Mouse (Mus musculus) embryonic facial prominence, embryonic 12.5 days (tissue): ENCODE measurements around the gene Fam98b. TPM values are rescaled to one million over a fixed set of nuclear protein-coding genes. Genes with fewer than 3 reads are reported as not detected.

Experiments
- ATAC-seq: fragments of 200-750 bp; cut with Nextera tagmentation; 2 replicates; pipeline ENCODE4 v1.8.0; 2017; ENCODE audit not compliant: insufficient number of reproducible peaks, insufficient read depth, low FRiP score, low TSS enrichment
- H3K27ac ChIP-seq: fragments of 300-500 bp; sonication (generic); 2 replicates; pipeline ENCODE4 v1.5.1; 2016; ENCODE audit warnings: mild to moderate bottlenecking
- H3K27me3 ChIP-seq: fragments of 300-500 bp; sonication (generic); 2 replicates; pipeline ENCODE4 v1.6.1; 2016; ENCODE audit warnings: mild to moderate bottlenecking, moderate library complexity
- H3K36me3 ChIP-seq: fragments of 300-500 bp; sonication (generic); 2 replicates; pipeline ENCODE4 v1.6.1; 2016; ENCODE audit warnings: mild to moderate bottlenecking
- H3K4me1 ChIP-seq: fragments of 300-500 bp; sonication (generic); 2 replicates; pipeline ENCODE4 v1.6.1; 2016
- H3K4me2 ChIP-seq: fragments of 300-500 bp; sonication (generic); replicated peaks from 2 replicates; pipeline ENCODE4 v1.6.1; 2016; ENCODE audit warnings: mild to moderate bottlenecking, moderate library complexity
- H3K4me3 ChIP-seq: fragments of 300-500 bp; sonication (generic); 2 replicates; pipeline ENCODE4 v1.5.1; 2016; ENCODE audit warnings: mild to moderate bottlenecking
- H3K9ac ChIP-seq: fragments of 300-500 bp; sonication (generic); 2 replicates; pipeline ENCODE4 v1.6.1; 2016; ENCODE audit warnings: mild to moderate bottlenecking, moderate library complexity
- H3K9me3 ChIP-seq: fragments of 300-500 bp; sonication (generic); 2 replicates; pipeline ENCODE4 v1.6.1; 2016; ENCODE audit warnings: mild to moderate bottlenecking, moderate library complexity
- WGBS: fragments of 180-500 bp; shearing (Covaris S2); methylation state at CpG from one replicate; pipeline ENCODE4 v1.1.7; 2016; 5-methylcytosine and 5-hydroxymethylcytosine counted together
- polyA plus RNA-seq: library from polyadenylated mRNA; unstranded; fragments of >200 nt; fragmentation: Nextera tagmentation; extraction: Ambion mirVana; gene quantifications from 2 replicates; pipeline ENCODE4 v1.2.1, GENCODE M21; 2016

The Fam98b gene
- 16.7 and 18.0 TPM in 2 replicates for polyA plus RNA-seq

DNA sequence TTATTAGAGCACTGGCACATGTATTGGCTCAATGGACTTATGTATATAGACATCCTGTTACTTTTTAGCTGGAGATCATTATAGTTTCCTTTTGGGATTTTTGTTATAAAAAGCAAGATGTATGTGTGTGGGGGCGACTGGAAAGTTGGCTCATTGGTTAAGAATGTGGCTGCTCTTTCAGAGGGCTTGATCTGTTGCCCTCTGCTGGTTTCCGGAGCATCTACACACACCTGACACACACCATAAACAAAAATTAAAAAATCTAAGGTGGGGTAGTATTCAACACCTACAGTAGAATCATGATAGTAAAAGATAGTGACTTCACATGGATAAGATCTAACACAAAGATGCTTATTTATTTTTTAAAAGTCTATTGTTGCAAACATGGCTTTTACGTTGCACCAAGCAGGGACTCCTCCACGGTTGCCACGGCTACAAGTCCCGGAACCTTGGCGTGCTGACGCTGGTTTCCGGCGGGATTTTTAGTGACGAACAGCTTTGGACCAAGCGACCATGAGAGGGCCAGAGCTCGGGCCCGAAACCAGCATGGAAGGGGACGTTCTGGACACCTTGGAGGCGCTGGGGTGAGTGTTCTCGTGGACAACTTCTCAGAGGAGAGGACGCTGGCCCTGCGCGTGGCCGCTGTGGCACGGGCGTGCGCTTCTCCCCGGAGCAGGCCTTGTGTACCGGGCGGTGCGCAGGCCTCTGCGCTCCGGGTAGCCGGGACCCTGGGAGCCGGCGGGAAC lies at the start of gene Fam98b:
Gene Fam98b, plus strand, starts transcription at position 485 of the 746 bp plus-strand sequence.
- WGBS = under 1% methylated on average over 33 of the region's 33 CpGs
- peak within 1 kb of the TSS; percentile 92 for H3K9ac ChIP-seq
- peak within 1 kb of the TSS; percentile 84 for H3K27ac ChIP-seq
- H3K36me3 ChIP-seq = no peaks in the 10 kb centered on the region
- H3K9me3 ChIP-seq = no peaks in the 10 kb centered on the region
- peak within 1 kb of the TSS; percentile 86 for H3K4me3 ChIP-seq
- H3K4me1 ChIP-seq = peaks cover 11% of the 10 kb centered on the region; the same call in 1 of the 2 replicates
- peak; percentile 88 for ATAC-seq
- no peaks in the 10 kb centered on the region for H3K27me3 ChIP-seq
- peak within 1 kb of the TSS; percentile 71 for H3K4me2 ChIP-seq

DNA sequence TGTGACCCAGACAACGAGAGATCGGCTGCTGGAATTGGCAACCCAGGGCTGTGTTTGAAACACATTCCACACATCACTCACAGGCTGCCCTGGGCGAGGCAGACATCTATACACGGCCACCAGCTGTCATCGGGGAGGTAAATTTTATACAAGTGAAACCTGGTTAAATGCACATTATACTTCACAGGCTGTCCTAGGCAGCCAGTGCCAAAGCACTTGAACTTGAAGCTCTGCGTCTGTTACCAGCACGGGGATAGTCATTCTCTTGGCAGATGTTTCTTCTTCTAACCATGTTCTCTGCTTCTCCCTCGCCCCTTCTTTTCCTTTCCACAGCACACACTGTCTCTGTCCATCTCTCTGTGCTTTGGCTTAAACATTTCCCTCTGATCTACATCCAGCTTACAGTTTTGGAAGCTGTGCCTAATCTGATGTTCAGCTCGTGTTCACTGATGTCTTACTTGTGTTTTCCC lies 48.6 kb upstream of the Fam98b start:
- Histone ChIP-seq H3K9me3 (no peaks in the 10 kb centered on the region), H3K27ac (no peak overlapping the region), H3K36me3 (no peaks in the 10 kb centered on the region), H3K4me1 (no peaks in the 10 kb centered on the region), H3K9ac (no peak overlapping the region), H3K4me3 (no peak overlapping the region), H3K4me2 (no peak overlapping the region), H3K27me3 (no peaks in the 10 kb centered on the region)
- whole genome bisulfite sequencing = 52% methylated on average over 9 of the region's 9 CpGs
- no peak for ATAC-seq

DNA sequence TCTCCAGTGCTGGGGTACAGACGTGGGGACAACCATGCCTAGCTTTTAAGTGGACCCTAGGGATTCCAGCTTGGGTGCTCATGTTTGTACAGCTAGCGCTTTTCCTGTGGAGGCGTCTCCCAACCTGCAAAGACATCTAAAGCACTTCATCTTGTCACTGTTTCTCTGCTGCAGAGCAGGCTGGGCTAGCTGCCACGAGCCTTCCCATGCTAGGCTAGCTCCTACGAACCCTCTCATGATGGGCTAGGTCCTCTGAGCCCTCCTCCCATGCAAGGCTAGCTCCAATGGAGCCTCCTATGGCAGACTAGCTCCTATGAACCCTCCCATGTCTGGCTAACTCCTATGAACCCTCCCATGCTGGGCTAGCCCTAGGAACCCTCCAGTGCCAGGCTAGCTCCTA lies 46.2 kb upstream of the Fam98b start:
- Histone ChIP-seq H3K36me3 (no peaks in the 10 kb centered on the region; the same call in 1 of the 2 replicates), H3K9ac (no peak overlapping the region), H3K4me2 (no peak overlapping the region), H3K4me3 (no peak overlapping the region), H3K27ac (no peak overlapping the region), H3K27me3 (no peaks in the 10 kb centered on the region), H3K9me3 (no peaks in the 10 kb centered on the region), H3K4me1 (no peaks in the 10 kb centered on the region)
- ATAC-seq = no peak
- 80% methylated on average over 5 of the region's 5 CpGs for WGBS

DNA sequence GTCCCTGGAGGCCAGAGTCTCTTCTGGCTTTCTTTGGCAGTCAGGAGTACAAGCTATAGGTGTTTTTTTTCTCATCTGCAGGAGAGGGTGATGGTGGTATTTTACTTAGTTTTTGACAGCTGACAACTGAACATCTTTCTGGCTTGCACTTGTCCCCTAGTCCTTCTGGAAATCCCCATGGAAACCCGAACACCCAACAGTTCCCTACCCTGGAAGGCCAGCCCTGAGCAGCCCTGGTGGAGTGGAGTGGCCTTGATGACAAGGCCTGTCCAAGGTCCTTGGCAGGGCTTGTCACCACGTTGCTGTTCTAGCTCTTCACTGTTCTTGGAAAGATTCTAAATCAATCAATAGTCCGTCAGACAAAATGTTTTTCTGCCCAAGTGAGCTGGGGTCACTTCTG lies 45.0 kb upstream of the Fam98b start:
- Histone ChIP-seq H3K9me3 (no peaks in the 10 kb centered on the region), H3K4me1 (0 out of 2 replicates have a peak, but pooled peaks cover 2% of the 10 kb centered on the region), H3K9ac (no peak overlapping the region), H3K4me2 (no peak overlapping the region), H3K27me3 (no peaks in the 10 kb centered on the region), H3K36me3 (no peaks in the 10 kb centered on the region; the same call in 1 of the 2 replicates), H3K4me3 (no peak overlapping the region), H3K27ac (no peak overlapping the region)
- 72% methylated on average over 3 of the region's 3 CpGs for WGBS
- ATAC-seq = no peak

DNA sequence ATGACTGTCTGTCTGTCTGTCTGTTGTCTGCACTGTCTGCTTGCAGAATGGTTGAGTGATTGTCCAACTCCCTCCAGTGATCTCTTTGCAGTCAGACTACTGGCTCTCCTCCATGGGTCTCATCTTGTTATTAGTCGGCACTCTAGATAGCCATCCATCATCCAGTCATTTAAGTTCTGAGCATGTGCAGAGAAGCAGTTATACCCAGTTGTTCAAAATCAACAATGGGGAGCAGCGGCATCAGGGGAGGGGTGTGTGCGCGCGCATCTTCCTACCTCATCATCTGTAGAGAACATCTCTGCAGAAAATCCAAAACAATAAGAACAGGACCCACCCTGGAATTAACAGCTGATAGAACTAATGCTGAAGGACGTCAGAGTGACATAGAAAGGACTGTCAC lies 44.5 kb upstream of the Fam98b start:
- Histone ChIP-seq H3K4me1 (0 out of 2 replicates have a peak, but pooled peaks cover 4% of the 10 kb centered on the region), H3K4me2 (no peak overlapping the region), H3K9ac (no peak overlapping the region), H3K9me3 (no peaks in the 10 kb centered on the region), H3K36me3 (no peaks in the 10 kb centered on the region; the same call in 1 of the 2 replicates), H3K4me3 (no peak overlapping the region), H3K27ac (no peak overlapping the region), H3K27me3 (no peaks in the 10 kb centered on the region)
- no peak for ATAC-seq
- 88% methylated on average over 6 of the region's 6 CpGs for WGBS

DNA sequence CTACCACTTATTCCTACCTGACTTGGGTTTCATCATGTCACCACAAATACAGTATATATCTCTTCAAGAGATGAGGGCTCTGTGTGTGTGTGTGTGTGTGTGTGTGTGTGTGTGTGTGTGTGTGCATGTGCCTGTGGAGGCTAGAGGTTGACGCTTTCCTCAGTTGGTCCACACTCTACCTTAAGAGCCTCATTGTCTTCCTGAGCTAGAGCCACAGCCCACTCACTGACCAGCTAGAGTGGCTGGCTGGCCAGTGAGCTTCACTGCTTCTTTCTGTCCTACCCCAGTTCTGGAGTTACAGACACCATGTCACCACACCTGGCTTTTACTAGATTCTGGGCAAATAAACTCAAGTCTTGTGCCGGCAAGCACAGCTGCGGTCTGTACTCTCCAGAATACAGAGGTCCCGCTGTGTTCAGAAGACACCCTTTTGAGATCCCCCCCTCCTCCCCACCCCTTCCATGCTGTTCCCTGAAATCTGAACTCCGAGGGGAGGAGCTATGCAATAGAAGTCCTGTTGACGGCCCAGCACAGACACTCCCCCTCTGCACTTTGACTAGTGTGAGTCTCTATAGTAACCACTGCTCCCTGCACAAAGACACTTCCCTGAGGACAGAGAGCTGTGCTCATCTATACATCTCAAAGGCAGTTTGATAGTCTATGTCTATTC lies 39.0 kb upstream of the Fam98b start:
- Histone ChIP-seq H3K4me1 (peaks cover 11% of the 10 kb centered on the region), H3K9ac (no peak overlapping the region), H3K4me2 (peak overlapping the region; percentile 44), H3K27me3 (no peaks in the 10 kb centered on the region), H3K9me3 (no peaks in the 10 kb centered on the region), H3K4me3 (no peak overlapping the region), H3K36me3 (no peaks in the 10 kb centered on the region; the same call in 1 of the 2 replicates), H3K27ac (peak overlapping the region; percentile 73; the same call in 1 of the 2 replicates)
- ATAC-seq = peak; percentile 98
- WGBS = 5% methylated on average over 6 of the region's 6 CpGs

DNA sequence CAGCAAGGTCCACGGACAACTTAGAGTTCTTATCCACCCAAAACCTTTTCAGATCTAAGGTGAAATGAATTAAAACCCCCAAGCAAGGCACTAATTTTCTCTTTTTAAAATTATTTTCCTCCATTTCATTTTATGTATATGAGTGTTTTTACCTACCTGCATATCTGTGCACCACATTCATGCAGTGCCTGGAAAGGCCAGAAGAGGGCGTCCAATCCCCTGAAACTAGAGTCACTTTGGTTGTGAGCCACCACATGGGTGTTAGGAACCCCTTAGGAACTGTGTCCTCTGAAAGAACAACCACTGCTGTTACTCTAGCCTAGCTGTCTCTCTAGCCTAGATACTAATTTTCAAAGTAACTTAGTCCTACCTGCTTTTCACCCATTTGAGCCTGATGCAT lies 33.4 kb upstream of the Fam98b start:
- no peaks in the 10 kb centered on the region for H3K9me3 ChIP-seq
- H3K27me3 ChIP-seq = no peaks in the 10 kb centered on the region
- 62% methylated on average over 2 of the region's 2 CpGs for WGBS
- H3K27ac ChIP-seq = no peak overlapping the region
- H3K4me1 ChIP-seq = peaks cover 8% of the 10 kb centered on the region; the same call in 1 of the 2 replicates
- H3K9ac ChIP-seq = no peak overlapping the region
- ATAC-seq = no peak
- H3K36me3 ChIP-seq = no peaks in the 10 kb centered on the region
- H3K4me2 ChIP-seq = no peak overlapping the region
- no peak overlapping the region for H3K4me3 ChIP-seq

DNA sequence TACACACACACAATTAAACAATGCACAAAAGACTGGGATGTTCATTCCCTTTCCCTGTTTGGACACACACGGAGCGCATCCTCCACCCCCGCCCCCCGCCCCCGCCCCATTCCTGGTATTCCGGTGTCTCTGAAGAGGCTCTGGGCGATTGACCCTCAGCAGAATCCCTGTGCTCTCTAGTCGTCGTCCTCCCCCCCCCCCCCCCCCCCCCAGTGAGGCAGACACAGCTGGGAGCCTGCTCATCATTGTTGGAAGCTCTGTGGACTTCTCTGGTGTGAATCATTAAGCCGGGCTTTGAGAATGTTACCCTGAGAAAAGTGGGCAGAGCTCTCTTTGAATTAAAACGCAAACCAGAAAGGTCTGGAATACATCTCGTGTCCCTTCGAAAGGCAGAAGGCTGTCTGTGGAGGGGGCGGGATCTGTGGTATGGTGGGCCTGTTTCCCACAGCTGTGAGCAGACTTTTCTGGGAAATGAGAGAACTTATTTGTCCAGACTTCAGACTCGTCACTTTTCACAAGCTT lies 31.8 kb upstream of the Fam98b start:
- Histone ChIP-seq H3K4me3 (no peak overlapping the region), H3K4me2 (peak overlapping the region; percentile 40), H3K36me3 (no peaks in the 10 kb centered on the region), H3K9ac (no peak overlapping the region), H3K9me3 (no peaks in the 10 kb centered on the region), H3K27ac (peak overlapping the region; percentile 76), H3K4me1 (peaks cover 8% of the 10 kb centered on the region; the same call in 1 of the 2 replicates), H3K27me3 (no peaks in the 10 kb centered on the region)
- peak; percentile 75; the same call in 1 of the 2 replicates for ATAC-seq
- 6% methylated on average over 13 of the region's 15 CpGs for WGBS

DNA sequence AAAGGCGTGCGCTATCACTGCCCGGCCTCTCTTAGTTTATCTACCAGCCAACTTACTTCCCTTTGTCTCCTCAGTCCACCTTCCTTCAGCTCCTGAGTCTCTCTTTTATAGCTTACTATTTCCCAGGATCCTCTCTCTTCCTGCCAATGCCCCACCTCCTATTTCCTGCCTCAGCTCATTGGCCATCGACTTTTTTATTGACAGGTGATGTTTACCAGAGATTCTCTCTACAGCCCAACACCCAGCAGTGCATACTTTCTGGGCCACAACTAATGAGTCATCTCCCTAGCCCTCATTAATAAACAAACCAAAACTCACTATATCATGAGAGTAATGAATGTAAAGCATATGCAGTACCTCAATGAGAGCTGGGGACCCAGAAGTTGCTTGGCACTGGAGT lies 30.0 kb upstream of the Fam98b start:
- WGBS = 95% methylated on average over 4 of the region's 4 CpGs

DNA sequence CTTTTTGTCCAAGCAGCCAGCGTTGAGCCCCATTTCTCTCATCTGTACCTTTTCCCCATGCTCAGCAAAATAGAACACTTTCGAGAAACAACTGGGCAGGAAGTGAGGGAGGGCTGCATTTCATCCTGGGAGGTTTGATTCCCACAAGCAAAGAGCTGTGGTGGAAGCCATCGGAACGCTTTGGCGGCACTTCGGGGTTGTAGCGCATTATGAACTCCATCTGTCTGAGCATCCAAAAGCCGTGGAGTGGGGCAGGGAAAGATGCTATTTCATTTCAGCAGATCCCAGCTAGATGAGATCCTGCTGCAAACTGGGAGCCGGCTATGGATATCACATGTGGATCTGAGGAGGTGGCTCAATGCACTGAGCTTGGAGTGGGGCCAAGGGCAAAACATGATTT lies 26.9 kb upstream of the Fam98b start:
- 50% methylated on average over 9 of the region's 9 CpGs for WGBS
- no peak overlapping the region for H3K4me3 ChIP-seq
- ATAC-seq = no peak
- peak overlapping the region; percentile 58; the same call in 1 of the 2 replicates for H3K27ac ChIP-seq
- no peaks in the 10 kb centered on the region for H3K36me3 ChIP-seq
- H3K27me3 ChIP-seq = no peaks in the 10 kb centered on the region
- no peak overlapping the region for H3K9ac ChIP-seq
- H3K4me1 ChIP-seq = peaks cover 5% of the 10 kb centered on the region; the same call in 1 of the 2 replicates
- no peak overlapping the region for H3K4me2 ChIP-seq
- H3K9me3 ChIP-seq = no peaks in the 10 kb centered on the region

More for the DNA sequence above, 30.0 kb upstream of the Fam98b start:
- H3K4me2 ChIP-seq = no peak overlapping the region
- H3K27me3 ChIP-seq = no peaks in the 10 kb centered on the region
- no peaks in the 10 kb centered on the region for H3K36me3 ChIP-seq
- H3K27ac ChIP-seq = no peak overlapping the region
- peaks cover 8% of the 10 kb centered on the region; the same call in 1 of the 2 replicates for H3K4me1 ChIP-seq
- no peak for ATAC-seq
- no peak overlapping the region for H3K4me3 ChIP-seq
- no peaks in the 10 kb centered on the region for H3K9me3 ChIP-seq
- no peak overlapping the region for H3K9ac ChIP-seq

DNA sequence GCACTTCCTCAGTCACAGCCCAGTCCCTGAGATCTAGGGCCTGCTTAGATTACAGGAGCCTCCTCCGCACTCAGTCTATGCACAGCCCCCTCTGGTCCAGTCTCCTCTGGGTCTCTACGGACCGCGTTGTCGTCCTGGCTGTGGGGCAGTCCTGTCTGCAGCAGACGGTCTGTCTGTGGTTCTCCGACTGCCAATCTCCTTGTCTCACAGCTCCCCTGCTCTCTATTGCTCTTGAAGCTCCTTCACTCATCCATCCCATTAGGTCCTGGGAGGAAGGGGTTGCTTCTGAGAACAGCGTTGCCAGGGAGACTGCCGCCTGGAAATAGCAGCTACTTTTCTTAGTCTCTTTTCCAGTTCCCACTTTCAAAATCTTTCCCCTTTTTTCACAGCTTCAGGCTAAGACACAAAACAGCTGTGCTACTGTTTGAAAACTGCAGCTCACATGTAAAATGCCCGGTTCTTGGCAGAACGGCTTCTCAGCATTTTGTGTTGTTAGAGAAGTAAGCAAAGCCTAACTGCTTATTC lies 20.9 kb upstream of the Fam98b start:
- H3K9ac ChIP-seq = no peak overlapping the region
- H3K27me3 ChIP-seq = no peaks in the 10 kb centered on the region
- no peak for ATAC-seq
- no peaks in the 10 kb centered on the region for H3K9me3 ChIP-seq
- no peaks in the 10 kb centered on the region for H3K36me3 ChIP-seq
- no peak overlapping the region for H3K4me3 ChIP-seq
- no peak overlapping the region for H3K27ac ChIP-seq
- no peaks in the 10 kb centered on the region for H3K4me1 ChIP-seq
- 48% methylated on average over 11 of the region's 11 CpGs for WGBS
- H3K4me2 ChIP-seq = no peak overlapping the region
